Mouse (Mus musculus): ENCODE measurements around the gene Gpr87. TPM values are rescaled to one million over a fixed set of nuclear protein-coding genes. Genes with fewer than 3 reads are reported as not detected.

Gpr87 gene
- total and polyA plus RNA-seq, 3 experiments: 0.33 TPM; not detected in 2

- Histone ChIP-seq H3K9me3 (replicated peaks) (no peaks in the 10 kb centered on the region), H3K4me3 (ENCODE audit: low read depth, low read length) (no peak overlapping the region), H3K4me1 (ENCODE audit: insufficient read depth, low read depth, low read length) (no peaks in the 10 kb centered on the region), H3K36me3 (replicated peaks) (no peaks in the 10 kb centered on the region), H3K27me3 (ENCODE audit: insufficient read depth, low read length) (no peaks in the 10 kb centered on the region)
- DNase-seq (ENCODE audit: low spot score): no peak
- TF ChIP-seq TAL1 (conservative IDR thresholded peaks at IDR 0.05; ENCODE audit: low read depth, low read length) (no peak), CTCF (IDR thresholded peaks at IDR 0.05; ENCODE audit: low read depth, low read length) (no peak), POLR2AphosphoS5 (IDR thresholded peaks at IDR 0.05; ENCODE audit: insufficient replicate concordance, low read depth, low read length) (no peak), GATA1 (IDR thresholded peaks at IDR 0.05; ENCODE audit: borderline replicate concordance, low read length) (no peak), GATA2 (IDR thresholded peaks at IDR 0.05; ENCODE audit: borderline replicate concordance, low read depth, low read length) (no peak)
- ATAC-seq (ENCODE audit: extremely low read depth, insufficient number of reproducible peaks, low FRiP score, poor library complexity, severe bottlenecking): no peak
Observed at GRCm38 (mm10) chr3:59225411-59225810, 30.5 kb upstream of the Gpr87 start.

GRCm38 (mm10) chr3:59222303-59222702 is 27.4 kb upstream of the Gpr87 start:
- no peaks in the 10 kb centered on the region for H3K36me3 ChIP-seq (replicated peaks)
- no peak overlapping the region for H3K4me3 ChIP-seq (ENCODE audit: low read depth, low read length)
- H3K4me1 ChIP-seq (ENCODE audit: insufficient read depth, low read depth, low read length): no peaks in the 10 kb centered on the region
- ATAC-seq (ENCODE audit: extremely low read depth, insufficient number of reproducible peaks, low FRiP score, poor library complexity, severe bottlenecking) (no peak), DNase-seq (ENCODE audit: low spot score) (no peak)
- no peaks in the 10 kb centered on the region for H3K9me3 ChIP-seq (replicated peaks)
- H3K27me3 ChIP-seq (ENCODE audit: insufficient read depth, low read length): no peaks in the 10 kb centered on the region
- TF ChIP-seq CTCF (IDR thresholded peaks at IDR 0.05; ENCODE audit: low read depth, low read length): no peak
- TF ChIP-seq GATA2 (IDR thresholded peaks at IDR 0.05; ENCODE audit: borderline replicate concordance, low read depth, low read length): no peak
- TF ChIP-seq GATA1 (IDR thresholded peaks at IDR 0.05; ENCODE audit: borderline replicate concordance, low read length): no peak
- no peak for TF ChIP-seq POLR2AphosphoS5 (IDR thresholded peaks at IDR 0.05; ENCODE audit: insufficient replicate concordance, low read depth, low read length)
- TF ChIP-seq TAL1 (conservative IDR thresholded peaks at IDR 0.05; ENCODE audit: low read depth, low read length): no peak

GRCm38 (mm10) chr3:59219326-59219725 is 24.4 kb upstream of the Gpr87 start:
- H3K4me3 ChIP-seq (ENCODE audit: low read depth, low read length): no peak overlapping the region
- no peaks in the 10 kb centered on the region for H3K36me3 ChIP-seq (replicated peaks)
- DNase-seq (ENCODE audit: low spot score) (no peak), ATAC-seq (ENCODE audit: extremely low read depth, insufficient number of reproducible peaks, low FRiP score, poor library complexity, severe bottlenecking) (no peak)
- no peaks in the 10 kb centered on the region for H3K27me3 ChIP-seq (ENCODE audit: insufficient read depth, low read length)
- no peaks in the 10 kb centered on the region for H3K4me1 ChIP-seq (ENCODE audit: insufficient read depth, low read depth, low read length)
- no peak for TF ChIP-seq CTCF (IDR thresholded peaks at IDR 0.05; ENCODE audit: low read depth, low read length)
- no peak for TF ChIP-seq GATA2 (IDR thresholded peaks at IDR 0.05; ENCODE audit: borderline replicate concordance, low read depth, low read length)
- no peak for TF ChIP-seq TAL1 (conservative IDR thresholded peaks at IDR 0.05; ENCODE audit: low read depth, low read length)
- no peak for TF ChIP-seq GATA1 (IDR thresholded peaks at IDR 0.05; ENCODE audit: borderline replicate concordance, low read length)
- no peak for TF ChIP-seq POLR2AphosphoS5 (IDR thresholded peaks at IDR 0.05; ENCODE audit: insufficient replicate concordance, low read depth, low read length)
- H3K9me3 ChIP-seq (replicated peaks): no peaks in the 10 kb centered on the region

- no peak for TF ChIP-seq TAL1 (conservative IDR thresholded peaks at IDR 0.05; ENCODE audit: low read depth, low read length)
- no peak for TF ChIP-seq GATA2 (IDR thresholded peaks at IDR 0.05; ENCODE audit: borderline replicate concordance, low read depth, low read length)
- TF ChIP-seq GATA1 (IDR thresholded peaks at IDR 0.05; ENCODE audit: borderline replicate concordance, low read length): no peak
- no peak for TF ChIP-seq POLR2AphosphoS5 (IDR thresholded peaks at IDR 0.05; ENCODE audit: insufficient replicate concordance, low read depth, low read length)
- no peak for TF ChIP-seq CTCF (IDR thresholded peaks at IDR 0.05; ENCODE audit: low read depth, low read length)
- Histone ChIP-seq H3K4me3 (ENCODE audit: low read depth, low read length) (no peak overlapping the region), H3K36me3 (replicated peaks) (no peaks in the 10 kb centered on the region), H3K27me3 (ENCODE audit: insufficient read depth, low read length) (no peaks in the 10 kb centered on the region), H3K4me1 (ENCODE audit: insufficient read depth, low read depth, low read length) (no peaks in the 10 kb centered on the region), H3K9me3 (replicated peaks) (no peaks in the 10 kb centered on the region)
- DNase-seq (ENCODE audit: low spot score) (no peak), ATAC-seq (ENCODE audit: extremely low read depth, insufficient number of reproducible peaks, low FRiP score, poor library complexity, severe bottlenecking) (no peak)
Observed at GRCm38 (mm10) chr3:59217211-59217610, 22.3 kb upstream of the Gpr87 start.

- DNase-seq (ENCODE audit: low spot score): no peak
- H3K4me3 ChIP-seq (ENCODE audit: low read depth, low read length): no peak overlapping the region
- no peaks in the 10 kb centered on the region for H3K27me3 ChIP-seq (ENCODE audit: insufficient read depth, low read length)
- H3K36me3 ChIP-seq (replicated peaks): no peaks in the 10 kb centered on the region
- H3K4me1 ChIP-seq (ENCODE audit: insufficient read depth, low read depth, low read length): no peaks in the 10 kb centered on the region
- H3K9me3 ChIP-seq (replicated peaks): no peaks in the 10 kb centered on the region
- ATAC-seq (ENCODE audit: extremely low read depth, insufficient number of reproducible peaks, low FRiP score, poor library complexity, severe bottlenecking): no peak
- TF ChIP-seq GATA1 (IDR thresholded peaks at IDR 0.05; ENCODE audit: borderline replicate concordance, low read length) (no peak), GATA2 (IDR thresholded peaks at IDR 0.05; ENCODE audit: borderline replicate concordance, low read depth, low read length) (no peak), POLR2AphosphoS5 (IDR thresholded peaks at IDR 0.05; ENCODE audit: insufficient replicate concordance, low read depth, low read length) (no peak), TAL1 (conservative IDR thresholded peaks at IDR 0.05; ENCODE audit: low read depth, low read length) (no peak), CTCF (IDR thresholded peaks at IDR 0.05; ENCODE audit: low read depth, low read length) (no peak)
Observed at GRCm38 (mm10) chr3:59212404-59212803, 17.5 kb upstream of the Gpr87 start.

- no peak for ATAC-seq (ENCODE audit: extremely low read depth, insufficient number of reproducible peaks, low FRiP score, poor library complexity, severe bottlenecking)
- no peaks in the 10 kb centered on the region for H3K4me1 ChIP-seq (ENCODE audit: insufficient read depth, low read depth, low read length)
- H3K9me3 ChIP-seq (replicated peaks): no peaks in the 10 kb centered on the region
- no peaks in the 10 kb centered on the region for H3K36me3 ChIP-seq (replicated peaks)
- no peak overlapping the region for H3K4me3 ChIP-seq (ENCODE audit: low read depth, low read length)
- TF ChIP-seq POLR2AphosphoS5 (IDR thresholded peaks at IDR 0.05; ENCODE audit: insufficient replicate concordance, low read depth, low read length) (no peak), CTCF (IDR thresholded peaks at IDR 0.05; ENCODE audit: low read depth, low read length) (no peak), GATA2 (IDR thresholded peaks at IDR 0.05; ENCODE audit: borderline replicate concordance, low read depth, low read length) (no peak), TAL1 (conservative IDR thresholded peaks at IDR 0.05; ENCODE audit: low read depth, low read length) (no peak), GATA1 (IDR thresholded peaks at IDR 0.05; ENCODE audit: borderline replicate concordance, low read length) (no peak)
- DNase-seq (ENCODE audit: low spot score): no peak
- H3K27me3 ChIP-seq (ENCODE audit: insufficient read depth, low read length): no peaks in the 10 kb centered on the region
Observed at GRCm38 (mm10) chr3:59211784-59212183, 16.9 kb upstream of the Gpr87 start.

Data from G1E (cell line).